Mouse (Mus musculus) CH12.LX (cell line): ENCODE measurements around the gene Acot12. TPM values are rescaled to one million over a fixed set of nuclear protein-coding genes. Genes with fewer than 3 reads are reported as not detected.

Source experiments
- DNase-seq: peaks from one replicate; pipeline ENCODE4 v3.0.0-alpha.2; 2013; ENCODE audit errors: extremely low read depth
- H3K27ac ChIP-seq: 2 replicates; pipeline ENCODE4 v1.5.1; 2012; ENCODE audit warnings: low read depth, mild to moderate bottlenecking, control low read depth, moderate library complexity; ENCODE audit not compliant: insufficient read depth
- H3K27me3 ChIP-seq: replicated peaks from 2 replicates; pipeline ENCODE3; 2012; ENCODE audit warnings: inconsistent platforms
- H3K36me3 ChIP-seq, 2 experiments: replicated peaks in 1 of 2; 2 replicates each; pipeline versions ENCODE3 to v1.6.1; 2012; ENCODE audit warnings: inconsistent platforms in 1 of 2, low read length in 1 of 2, mild to moderate bottlenecking in 1 of 2, mixed read lengths in 1 of 2, moderate library complexity in 1 of 2; ENCODE audit not compliant: control insufficient read depth in 1 of 2, insufficient read depth in 1 of 2
- H3K4me1 ChIP-seq, 2 experiments: 2 replicates each; pipeline ENCODE4 v1.6.1; 2012; ENCODE audit warnings: inconsistent platforms in 1 of 2, moderate library complexity in 1 of 2; ENCODE audit not compliant: insufficient read depth in 2 of 2, control insufficient read depth in 1 of 2
- H3K4me2 ChIP-seq: 2 replicates; pipeline ENCODE4 v1.6.1; 2012; ENCODE audit warnings: low read depth, mild to moderate bottlenecking, control low read depth; ENCODE audit not compliant: poor library complexity, insufficient read depth, severe bottlenecking
- H3K4me3 ChIP-seq, 3 experiments: fragments of 150-350 bp in 1 of 3; sonication (generic) in 1 of 3; replicated peaks in 1 of 3; 2 replicates each; pipeline versions ENCODE3 to v1.5.1; 2011 to 2012; ENCODE audit warnings: low read depth in 2 of 3, low read length in 2 of 3, mild to moderate bottlenecking in 2 of 3, moderate library complexity in 2 of 3, control low read depth in 1 of 3, improper control_type of control experiment in 1 of 3, inconsistent platforms in 1 of 3, mixed read lengths in 1 of 3; ENCODE audit not compliant: poor library complexity in 1 of 3
- H3K79me2 ChIP-seq: replicated peaks from 2 replicates; pipeline ENCODE4 v1.6.1; 2012; ENCODE audit warnings: mild to moderate bottlenecking, moderate library complexity; ENCODE audit not compliant: control insufficient read depth, poor library complexity, insufficient read depth, severe bottlenecking; ENCODE audit errors: extremely low read depth
- H3K9ac ChIP-seq: 2 replicates; pipeline ENCODE4 v1.6.1; 2012; ENCODE audit warnings: low read depth, mild to moderate bottlenecking, control low read depth, moderate library complexity; ENCODE audit not compliant: insufficient read depth
- H3K9me3 ChIP-seq: replicated peaks from 2 replicates; pipeline ENCODE3; 2012; ENCODE audit warnings: low read length, inconsistent platforms, mixed read lengths
- BHLHE40 ChIP-seq: IDR thresholded peaks from 2 replicates; pipeline ENCODE4 v1.6.1; 2011; ENCODE audit warnings: mild to moderate bottlenecking, low read depth, low read length, improper control_type of control experiment
- E2F4 ChIP-seq: IDR thresholded peaks from 2 replicates; pipeline ENCODE4 v1.6.1; 2011; ENCODE audit warnings: low read depth, low read length, improper control_type of control experiment; ENCODE audit not compliant: insufficient replicate concordance
- ELF1 ChIP-seq: IDR thresholded peaks from 2 replicates; pipeline ENCODE4 v1.6.1; 2014; ENCODE audit warnings: low read depth, mild to moderate bottlenecking, inconsistent platforms, low read length, improper control_type of control experiment
- EP300 ChIP-seq: IDR thresholded peaks from 2 replicates; pipeline ENCODE4 v1.6.1; 2011; ENCODE audit warnings: low read length, improper control_type of control experiment
- GABPA ChIP-seq: IDR thresholded peaks from 2 replicates; pipeline ENCODE4 v1.6.1; 2012; ENCODE audit warnings: low read depth, low read length, improper control_type of control experiment, inconsistent platforms; ENCODE audit not compliant: insufficient replicate concordance
- HCFC1 ChIP-seq: IDR thresholded peaks from 2 replicates; pipeline ENCODE4 v1.6.1; 2012; ENCODE audit warnings: low read depth, mild to moderate bottlenecking, inconsistent platforms, low read length, improper control_type of control experiment
- JUN ChIP-seq: IDR thresholded peaks from 2 replicates; pipeline ENCODE4 v1.6.1; 2011; ENCODE audit warnings: low read depth, mild to moderate bottlenecking, low read length, improper control_type of control experiment, moderate library complexity; ENCODE audit not compliant: insufficient read depth
- JUND ChIP-seq: conservative IDR thresholded peaks from 2 replicates; pipeline ENCODE4 v1.6.1; 2011; ENCODE audit warnings: low read depth, low read length, improper control_type of control experiment
- MAFK ChIP-seq: IDR thresholded peaks from 2 replicates; pipeline ENCODE4 v1.6.1; 2011; ENCODE audit warnings: low read length, improper control_type of control experiment; ENCODE audit not compliant: insufficient replicate concordance
- MAX ChIP-seq: IDR thresholded peaks from 2 replicates; pipeline ENCODE4 v1.6.1; 2011; ENCODE audit warnings: low read length, improper control_type of control experiment
- MXI1 ChIP-seq: IDR thresholded peaks from 2 replicates; pipeline ENCODE4 v1.6.1; 2011; ENCODE audit warnings: mild to moderate bottlenecking, low read depth, low read length, improper control_type of control experiment
- MYC ChIP-seq: IDR thresholded peaks from 2 replicates; pipeline ENCODE4 v1.6.1; 2011; ENCODE audit warnings: low read depth, mild to moderate bottlenecking, improper control_type of control experiment, low read length
- RAD21 ChIP-seq: IDR thresholded peaks from 2 replicates; pipeline ENCODE4 v1.6.1; 2011; ENCODE audit warnings: low read depth, mild to moderate bottlenecking, low read length, improper control_type of control experiment, moderate library complexity
- SIN3A ChIP-seq: IDR thresholded peaks from 2 replicates; pipeline ENCODE4 v1.6.1; 2012; ENCODE audit warnings: low read length, improper control_type of control experiment, inconsistent platforms
- TCF12 ChIP-seq: IDR thresholded peaks from 2 replicates; pipeline ENCODE4 v1.6.1; 2014; ENCODE audit warnings: low read depth, mild to moderate bottlenecking, inconsistent platforms, low read length, improper control_type of control experiment
- USF2 ChIP-seq: conservative IDR thresholded peaks from 2 replicates; pipeline ENCODE4 v1.6.1; 2011; ENCODE audit warnings: low read depth, low read length, improper control_type of control experiment
- ZMIZ1 ChIP-seq: IDR thresholded peaks from 2 replicates; pipeline ENCODE4 v1.6.1; 2012; ENCODE audit warnings: low read depth, mild to moderate bottlenecking, inconsistent platforms, low read length, improper control_type of control experiment
- ZNF384 ChIP-seq: IDR thresholded peaks from 2 replicates; pipeline ENCODE4 v1.6.1; 2012; ENCODE audit warnings: low read depth, low read length, improper control_type of control experiment, inconsistent platforms
- dilution Hi-C: fragments of 300-500 bp; cut with MboI; formaldehyde crosslinking; loops from 2 replicates; pipeline ENCODE4 v1.14.3; 2020; ENCODE audit warnings: low sequenced_read_pairs; ENCODE audit not compliant: extremely low pct_unique_long_range_greater_than_20kb, extremely low pct_ligation_motif_present
- in situ Hi-C: fragments of 300-500 bp; cut with MboI; formaldehyde crosslinking; loops from 3 replicates; pipeline ENCODE4 v1.14.3; 2019; ENCODE audit warnings: low sequenced_read_pairs, low pct_ligation_motif_present, low pct_unique_long_range_greater_than_20kb, mixed read lengths
- polyA plus RNA-seq: library from polyadenylated mRNA; unstranded; fragments of >175 nt; gene quantifications from 2 replicates; pipeline ENCODE4 v1.2.1, GENCODE M21; 2012; ENCODE audit warnings: low read depth; ENCODE audit not compliant: insufficient read length
- total RNA-seq, 2 experiments: library from RNA; depleted of rRNA; stranded (reverse); fragments of 300-350 nt in 1 of 2; fragments of >200 nt in 1 of 2; gene quantifications; 2 replicates each; pipeline ENCODE4 v1.2.3; 2012 to 2014

Acot12 gene
- total and polyA plus RNA-seq, 3 experiments: 0.55 to 1.6 (median 0.96) TPM

DNA sequence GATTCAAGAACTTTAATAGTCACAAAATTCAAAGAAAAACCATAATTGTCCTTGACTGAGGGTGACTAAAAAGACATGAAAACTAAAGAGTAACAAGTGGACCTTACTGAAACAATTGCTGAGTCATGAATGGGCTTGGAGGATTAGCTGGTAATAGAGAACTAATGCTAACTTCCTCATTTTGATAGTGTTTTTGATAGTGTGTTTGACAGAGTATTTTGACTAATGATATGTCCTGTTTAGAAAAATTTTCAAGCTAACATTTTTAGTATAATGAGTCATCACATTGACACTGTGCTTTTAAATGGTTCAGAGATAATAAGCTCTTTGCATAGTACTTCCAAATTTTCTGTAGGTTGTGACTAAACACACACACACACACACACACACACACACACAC lies 13.4 kb upstream of the Acot12 start:
- dilution Hi-C loops (no loop called here), in situ Hi-C loops (no loop called here)
- DNase-seq: peak; percentile 29
- Histone ChIP-seq H3K4me2 (no peak overlapping the region), H3K9me3 (no peaks in the 10 kb centered on the region), H3K36me3 (no peaks in the 10 kb centered on the region), H3K9ac (no peak overlapping the region), H3K4me1 (peaks cover 11 to 48% of the 10 kb centered on the region in 2 experiments; a peak in 3 of 4 replicates), H3K27ac (no peak overlapping the region), H3K79me2 (no peaks in the 10 kb centered on the region), H3K27me3 (no peaks in the 10 kb centered on the region), H3K4me3 (no peak overlapping the region)
- TF ChIP-seq JUND: no peak
- TF ChIP-seq E2F4: no peak
- TF ChIP-seq ZMIZ1: no peak
- no peak for TF ChIP-seq TCF12
- 0 out of 2 replicates have a peak, but pooled peaks have one; percentile 38 for TF ChIP-seq EP300
- TF ChIP-seq MXI1: no peak
- TF ChIP-seq MAFK: peak; percentile 87; the same call in 1 of the 2 replicates
- TF ChIP-seq MYC: no peak

DNA sequence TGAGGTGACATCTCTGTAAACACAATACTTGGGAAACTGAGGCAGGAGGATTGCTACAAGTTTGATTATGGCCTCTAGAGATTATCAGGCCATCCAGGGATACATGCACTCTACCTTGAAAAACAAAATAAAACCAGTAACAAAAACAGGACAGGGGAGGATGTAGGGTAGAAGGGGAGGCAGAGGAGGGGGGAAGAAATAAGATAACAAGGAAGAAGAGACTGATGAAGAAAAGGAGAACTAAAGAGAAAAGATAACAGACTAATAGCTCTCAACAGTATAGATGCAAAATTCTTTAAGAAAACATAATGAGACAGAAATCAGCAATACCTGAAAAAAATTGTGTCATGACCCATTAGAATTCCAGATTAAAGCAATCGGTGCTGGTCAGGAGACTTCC lies 4.1 kb upstream of the Acot12 start:
- no peak for DNase-seq
- H3K79me2 ChIP-seq: no peaks in the 10 kb centered on the region
- dilution Hi-C loops (no loop called here), in situ Hi-C loops (no loop called here)
- H3K9me3 ChIP-seq: no peaks in the 10 kb centered on the region
- H3K4me1 ChIP-seq: no peaks in the 10 kb centered on the region
- TF ChIP-seq SIN3A: no peak
- no peak for TF ChIP-seq E2F4
- no peak for TF ChIP-seq USF2
- TF ChIP-seq MAFK: no peak
- TF ChIP-seq ZNF384: no peak
- no peak for TF ChIP-seq GABPA
- TF ChIP-seq MAX: no peak
- no peak for TF ChIP-seq JUN
- TF ChIP-seq BHLHE40: no peak
- TF ChIP-seq JUND: no peak
- TF ChIP-seq RAD21: no peak
- no peak for TF ChIP-seq HCFC1
- no peak for TF ChIP-seq EP300
- TF ChIP-seq ELF1: no peak
- TF ChIP-seq, all 38 proteins: peak for 0
- Histone ChIP-seq H3K27ac (no peak overlapping the region), H3K36me3 (no peaks in the 10 kb centered on the region), H3K4me3 (no peak overlapping the region), H3K4me2 (no peak overlapping the region), H3K9ac (no peak overlapping the region), H3K27me3 (no peaks in the 10 kb centered on the region)
